In genomic region chr17:88764136-88764485, GRCm38 (mm10) we compare ENCODE assay signal across 11 mouse cellular contexts. TPM values are rescaled to one million over a fixed set of nuclear protein-coding genes. Genes with fewer than 3 reads are reported as not detected.
DNase-seq lines count a peak whose midpoint lies in the region; ATAC-seq lines count a peak whose summit lies in the region.
"Had no signal": no experiment of that assay in that cellular context is flagged by ENCODE, and none has a peak within 500 bp of the region (broad histone marks: within the 10 kb centered on the region; RNA-seq: fewer than 3 reads in every experiment).

No protein-coding gene starts in this region.

- intact Hi-C loops in gastrocnemius, postnatal 14 days (cut with DNase I; ENCODE audit: low total_unique reads) = no loop called here

- WGBS in forebrain, embryonic 13.5 days = 0% methylated on average over 3 of the region's 3 CpGs
- WGBS in heart, embryonic 11.5 days (ENCODE audit: insufficient replicate concordance) = 58% methylated on average over 3 of the region's 3 CpGs

- 0 out of 2 replicates have a peak, but pooled peaks cover 2% of the 10 kb centered on the region for H3K9me3 ChIP-seq in forebrain, embryonic 13.5 days (replicated peaks)
- peaks cover 3% of the 10 kb centered on the region; the same call in 1 of the 2 replicates for H3K9me3 ChIP-seq in heart, embryonic 11.5 days (replicated peaks; ENCODE audit: control insufficient read depth, low read length)

- peaks cover 34% of the 10 kb centered on the region for H3K4me1 ChIP-seq in forebrain, embryonic 13.5 days
- no peaks in the 10 kb centered on the region for H3K4me1 ChIP-seq in heart, embryonic 11.5 days (ENCODE audit: control insufficient read depth, insufficient read depth, low read length)

- H3K4me3 ChIP-seq in forebrain, embryonic 13.5 days = no peak overlapping the region
- H3K4me3 ChIP-seq in heart, embryonic 11.5 days (ENCODE audit: low read depth, low read length) = no peak overlapping the region
- H3K4me3 ChIP-seq: left cerebral cortex, adult 2 months had no signal

- H3K36me3 ChIP-seq in forebrain, embryonic 13.5 days (ENCODE audit: poor library complexity, severe bottlenecking) = no peaks in the 10 kb centered on the region
- H3K36me3 ChIP-seq in heart, embryonic 11.5 days (ENCODE audit: control insufficient read depth, insufficient read depth, low read length) = no peaks in the 10 kb centered on the region

- no peak overlapping the region for H3K27ac ChIP-seq in forebrain, embryonic 13.5 days
- H3K27ac ChIP-seq in heart, embryonic 11.5 days (ENCODE audit: low read depth, low read length) = no peak overlapping the region
- H3K27ac ChIP-seq: left cerebral cortex, adult 2 months had no signal

- DNase-seq in lung, postnatal 36 days = peak; percentile 24
- no peak for DNase-seq in lung, postnatal 10 days
- peak; percentile 73 for DNase-seq in mesoderm, embryonic 11.5 days (ENCODE audit: low read depth, low spot score)
- DNase-seq in natural killer cell, adult 2 months (ENCODE audit: low spot score in 2 of 2) = no peak
- DNase-seq in gastrocnemius, postnatal 14 days = no peak
- DNase-seq: thymus, postnatal 4 days had no signal

- peak; percentile 94 for ATAC-seq in forebrain, embryonic 13.5 days
- ATAC-seq in heart, embryonic 11.5 days (replicated peaks; ENCODE audit: insufficient number of reproducible peaks, low FRiP score, low TSS enrichment) = no peak
- ATAC-seq: inflammation-experienced regulatory T-cells, adult 6 months had no signal

- H3K9ac ChIP-seq in forebrain, embryonic 13.5 days = no peak overlapping the region
- no peak overlapping the region for H3K9ac ChIP-seq in heart, embryonic 11.5 days (ENCODE audit: low read depth, low read length)

- peaks cover 81% of the 10 kb centered on the region for H3K27me3 ChIP-seq in forebrain, embryonic 13.5 days
- H3K27me3 ChIP-seq in heart, embryonic 11.5 days (ENCODE audit: control insufficient read depth, insufficient read depth, low read length) = no peaks in the 10 kb centered on the region

- H3K4me2 ChIP-seq in forebrain, embryonic 13.5 days = no peak overlapping the region
- no peak overlapping the region for H3K4me2 ChIP-seq in heart, embryonic 11.5 days

RNA-seq across cellular contexts. Expression of gene Lhcgr, which starts 27.7 kb away (rescaled TPM):
- polyA plus RNA-seq in forebrain, embryonic 13.5 days (2015; fragmentation: Nextera tagmentation; extraction: Ambion mirVana) = 0.42 and 0.49 TPM in 2 replicates
- not detected for total RNA-seq in gastrocnemius, postnatal 14 days (2021)
- polyA plus RNA-seq in heart, embryonic 11.5 days (2014; fragmentation: Nextera tagmentation; extraction: Ambion mirVana) = 0.17 TPM in 1 of 2 replicates, not detected in the other
- total RNA-seq: MEL had no signal
- polyA plus RNA-seq: inflammation-experienced regulatory T-cells, adult 6 months had no signal

Comparison
In these comparisons a context has a peak if more than half of its experiments do, and no peak if none do; other contexts are left out.
1. DNase-seq: peak in lung, postnatal 36 days (single experiment) and mesoderm, embryonic 11.5 days (single experiment); none in lung, postnatal 10 days (single experiment), natural killer cell, adult 2 months (0 of 2) and gastrocnemius, postnatal 14 days (single experiment).